Mouse (Mus musculus) erythroblast, embryonic 14.5 days (primary cell): ENCODE data around the gene Bpgm.

Source experiments
- GATA1 ChIP-seq: IDR thresholded peaks from 2 replicates; pipeline ENCODE4 v1.6.1; 2012; ENCODE audit warnings: low read length, inconsistent platforms, mixed read lengths
- TAL1 ChIP-seq: IDR thresholded peaks from 3 replicates; pipeline ENCODE4 v1.6.1; 2012; ENCODE audit warnings: low read length, inconsistent platforms, mixed read lengths

DNA sequence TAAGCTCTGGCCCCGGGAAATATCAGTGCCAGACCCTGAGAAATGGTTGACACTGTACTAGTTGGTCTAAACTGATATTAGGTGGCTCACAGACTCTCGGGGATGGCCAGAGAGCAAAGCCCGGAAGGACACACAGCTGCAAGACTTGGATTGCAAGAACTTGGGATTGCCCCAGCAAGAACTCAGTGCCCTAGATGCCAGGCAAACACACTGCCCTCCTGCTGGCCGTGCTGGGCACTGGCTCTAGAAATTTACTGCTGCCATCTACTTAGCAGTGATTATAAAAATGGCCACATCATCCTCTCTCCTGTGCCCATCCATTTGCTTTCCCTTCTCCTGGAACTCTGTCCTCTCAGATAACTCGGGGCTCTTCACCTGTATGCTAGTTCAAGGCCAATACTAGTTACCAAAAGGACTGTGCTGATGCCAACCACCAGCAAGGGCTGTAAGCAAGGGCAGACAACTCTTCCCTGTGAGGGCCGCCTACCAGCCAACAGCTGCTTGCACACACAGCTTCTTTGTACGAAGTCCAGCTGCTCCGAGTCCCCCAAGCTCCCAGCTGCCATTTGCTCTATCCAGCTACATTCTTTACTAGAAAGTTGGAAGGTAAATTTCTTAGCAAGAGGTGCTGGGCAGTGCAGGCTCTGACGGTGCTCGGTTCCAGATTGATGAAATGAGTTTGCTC is 39.2 kb downstream of the Bpgm start:
- TF ChIP-seq GATA1 = no peak
- TF ChIP-seq TAL1 = no peak
